Mouse (Mus musculus) heart, embryonic 14.5 days (tissue): ENCODE measurements around the gene Gm5148. TPM values are rescaled to one million over a fixed set of nuclear protein-coding genes. Genes with fewer than 3 reads are reported as not detected.

Source experiments
- ATAC-seq: fragments of 200-750 bp; cut with Nextera tagmentation; 2 replicates; pipeline ENCODE4 v1.8.0; 2017; ENCODE audit warnings: low read depth, moderate TSS enrichment; ENCODE audit not compliant: insufficient number of reproducible peaks, insufficient read depth, low FRiP score
- H3K27ac ChIP-seq, 2 experiments: fragments of 200-500 bp in 1 of 2; fragments of 300-500 bp in 1 of 2; sonication (generic) in 1 of 2; replicated peaks in 1 of 2; 2 replicates each; pipeline ENCODE4 v1.5.1; 2012 to 2014; ENCODE audit warnings: low read depth in 2 of 2, low read length in 2 of 2, control low read depth in 1 of 2, mild to moderate bottlenecking in 1 of 2, mixed read lengths in 1 of 2; ENCODE audit not compliant: control insufficient read depth in 1 of 2, insufficient read depth in 1 of 2
- H3K27me3 ChIP-seq: fragments of 300-500 bp; sonication (generic); 2 replicates; pipeline ENCODE4 v1.6.1; 2014; ENCODE audit warnings: mild to moderate bottlenecking, low read length, control low read depth; ENCODE audit not compliant: control insufficient read depth, insufficient read depth
- H3K36me3 ChIP-seq: fragments of 300-500 bp; sonication (generic); 2 replicates; pipeline ENCODE4 v1.6.1; 2014; ENCODE audit warnings: mild to moderate bottlenecking, control low read depth, low read length, mixed read lengths; ENCODE audit not compliant: control insufficient read depth, insufficient read depth
- H3K4me1 ChIP-seq, 2 experiments: fragments of 200-500 bp in 1 of 2; fragments of 300-500 bp in 1 of 2; sonication (generic) in 1 of 2; 2 replicates each; pipeline ENCODE4 v1.6.1; 2012 to 2014; ENCODE audit warnings: low read length in 2 of 2, control low read depth in 1 of 2, mixed read lengths in 1 of 2; ENCODE audit not compliant: control insufficient read depth in 2 of 2, insufficient read depth in 2 of 2
- H3K4me2 ChIP-seq: fragments of 300-500 bp; sonication (generic); 2 replicates; pipeline ENCODE4 v1.6.1; 2014; ENCODE audit warnings: mild to moderate bottlenecking, low read length
- H3K4me3 ChIP-seq, 2 experiments: fragments of 200-500 bp in 1 of 2; fragments of 300-500 bp in 1 of 2; sonication (generic) in 1 of 2; 2 replicates each; pipeline ENCODE4 v1.5.1; 2012 to 2014; ENCODE audit warnings: low read length in 2 of 2, mild to moderate bottlenecking in 2 of 2, control low read depth in 1 of 2, low read depth in 1 of 2, moderate library complexity in 1 of 2; ENCODE audit not compliant: control insufficient read depth in 1 of 2, insufficient read depth in 1 of 2
- H3K9ac ChIP-seq: fragments of 300-500 bp; sonication (generic); 2 replicates; pipeline ENCODE4 v1.6.1; 2014; ENCODE audit warnings: mild to moderate bottlenecking, low read length
- H3K9me3 ChIP-seq: fragments of 300-500 bp; sonication (generic); 2 replicates; pipeline ENCODE4 v1.6.1; 2016; ENCODE audit warnings: low read length, control low read depth; ENCODE audit not compliant: control insufficient read depth
- WGBS: fragments of 180-500 bp; shearing (Covaris S2); extraction: QIAGEN DNeasy Blood & Tissue Kit; methylation state at CpG from one replicate; pipeline ENCODE4 v1.1.7; 2014; 5-methylcytosine and 5-hydroxymethylcytosine counted together
- polyA plus RNA-seq: library from polyadenylated mRNA; unstranded; fragments of >200 nt; fragmentation: Nextera tagmentation; extraction: Ambion mirVana; gene quantifications from 2 replicates; pipeline ENCODE4 v1.2.1, GENCODE M21; 2014

The Gm5148 gene
- polyA plus RNA-seq, 1 experiment from 2014 or later: 2.7 TPM

GRCm38 (mm10) chr3:37762303-37762702 is 38.0 kb upstream of the Gm5148 start:
- Histone ChIP-seq H3K4me2 (no peak overlapping the region), H3K9me3 (no peaks in the 10 kb centered on the region), H3K36me3 (no peaks in the 10 kb centered on the region), H3K27ac (no peak overlapping the region), H3K4me1 (peaks cover 8 to 12% of the 10 kb centered on the region in 2 experiments; a peak in 3 of 4 replicates), H3K27me3 (no peaks in the 10 kb centered on the region), H3K9ac (no peak overlapping the region), H3K4me3 (no peak overlapping the region)
- no peak for ATAC-seq
- WGBS: 64% methylated on average over 3 of the region's 3 CpGs

DNA sequence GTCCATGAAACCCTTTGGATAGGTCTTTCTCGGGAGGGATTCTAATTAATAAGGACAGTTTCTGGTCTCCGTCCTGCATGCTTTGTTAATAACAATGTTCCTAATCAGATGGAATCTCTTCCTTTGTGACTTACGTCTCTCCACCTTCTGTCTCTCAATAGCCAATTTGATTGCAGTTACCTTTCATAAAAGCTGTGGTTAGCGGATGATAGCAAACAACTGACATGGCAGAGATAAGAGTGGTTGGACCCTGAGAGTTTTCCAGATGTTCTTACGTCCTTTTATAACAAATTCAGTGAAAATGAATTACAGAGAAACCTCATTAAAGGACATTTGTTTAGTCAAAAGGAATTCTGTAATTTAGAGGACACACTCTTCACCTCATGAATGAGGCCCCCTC is 37.5 kb upstream of the Gm5148 start:
- H3K9ac ChIP-seq: no peak overlapping the region
- H3K4me3 ChIP-seq: no peak overlapping the region
- no peaks in the 10 kb centered on the region for H3K36me3 ChIP-seq
- H3K4me1 ChIP-seq: peaks cover 7 to 12% of the 10 kb centered on the region in 2 experiments; a peak in 3 of 4 replicates
- no peak for ATAC-seq
- H3K4me2 ChIP-seq: no peak overlapping the region
- H3K9me3 ChIP-seq: no peaks in the 10 kb centered on the region
- H3K27me3 ChIP-seq: no peaks in the 10 kb centered on the region
- 86% methylated on average over 5 of the region's 5 CpGs for WGBS
- no peak overlapping the region for H3K27ac ChIP-seq

GRCm38 (mm10) chr3:37760866-37761265 is 36.6 kb upstream of the Gm5148 start:
- Histone ChIP-seq H3K36me3 (no peaks in the 10 kb centered on the region), H3K4me2 (no peak overlapping the region), H3K27me3 (no peaks in the 10 kb centered on the region), H3K9me3 (no peaks in the 10 kb centered on the region), H3K9ac (no peak overlapping the region), H3K4me1 (peaks cover 7 to 12% of the 10 kb centered on the region in 2 experiments; a peak in 3 of 4 replicates), H3K4me3 (no peak overlapping the region), H3K27ac (no peak overlapping the region)
- no peak for ATAC-seq
- WGBS: 73% methylated on average over 6 of the region's 6 CpGs

DNA sequence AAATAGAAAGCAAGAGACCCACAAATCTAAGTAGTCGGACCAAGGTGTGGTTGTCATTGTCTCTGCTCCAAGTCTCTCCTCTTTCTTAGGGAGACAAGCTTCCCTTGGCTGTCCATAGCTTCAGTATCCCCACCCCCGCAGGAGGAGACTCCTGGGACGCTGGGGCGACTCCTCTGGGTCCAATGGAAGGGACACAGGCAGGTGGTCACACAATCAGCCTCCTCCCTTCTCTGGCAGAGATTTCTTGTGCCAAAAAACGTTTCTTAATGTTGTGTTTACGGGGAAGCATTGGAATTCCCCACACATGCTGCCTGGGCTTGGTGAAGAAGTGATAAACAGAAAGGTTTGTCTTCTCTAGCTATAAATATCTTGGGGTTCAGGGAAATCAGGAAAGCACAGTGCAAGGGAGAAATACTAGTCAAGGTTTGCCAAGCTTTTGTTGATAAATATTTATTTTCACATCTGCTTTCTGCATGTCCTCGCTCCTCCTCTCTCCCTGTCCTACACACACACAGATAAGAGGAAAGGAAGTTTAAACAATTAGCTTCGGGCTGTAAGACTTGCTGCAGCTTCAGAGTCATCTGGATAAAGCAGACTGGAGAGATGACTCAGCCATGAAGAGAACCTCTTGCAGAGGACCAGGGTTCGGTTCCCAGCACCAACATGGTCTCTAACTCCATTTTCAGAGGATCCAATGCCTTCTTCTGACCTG is 34.5 kb upstream of the Gm5148 start:
- Histone ChIP-seq H3K9me3 (no peaks in the 10 kb centered on the region), H3K36me3 (no peaks in the 10 kb centered on the region), H3K4me2 (peak overlapping the region; percentile 50), H3K4me3 (peak overlapping the region in 1 of 2 experiments; percentile 22; a peak in 2 of 4 replicates), H3K9ac (peak overlapping the region; percentile 50), H3K4me1 (peaks cover 7 to 12% of the 10 kb centered on the region in 2 experiments; a peak in 3 of 4 replicates), H3K27me3 (no peaks in the 10 kb centered on the region), H3K27ac (peak overlapping the region; percentile 2 to 25; a peak in 2 of 4 replicates)
- no peak for ATAC-seq
- WGBS: 40% methylated on average over 9 of the region's 9 CpGs

- WGBS: 3% methylated on average over 12 of the region's 12 CpGs
- H3K4me1 ChIP-seq: peaks cover 7 to 12% of the 10 kb centered on the region in 2 experiments; a peak in 3 of 4 replicates
- H3K27me3 ChIP-seq: no peaks in the 10 kb centered on the region
- no peaks in the 10 kb centered on the region for H3K9me3 ChIP-seq
- H3K4me3 ChIP-seq: peak overlapping the region; percentile 18 to 22
- H3K9ac ChIP-seq: peak overlapping the region; percentile 50
- H3K4me2 ChIP-seq: peak overlapping the region; percentile 50
- peak; percentile 70 for ATAC-seq
- no peaks in the 10 kb centered on the region for H3K36me3 ChIP-seq
- peak overlapping the region; percentile 2 to 14; a peak in 1 of 4 replicates for H3K27ac ChIP-seq
Measured at GRCm38 (mm10) chr3:37758124-37758523, 33.8 kb upstream of the Gm5148 start.

GRCm38 (mm10) chr3:37757613-37758012 is 33.3 kb upstream of the Gm5148 start:
- no peaks in the 10 kb centered on the region for H3K36me3 ChIP-seq
- peak overlapping the region; percentile 50; the same call in 1 of the 2 replicates for H3K9ac ChIP-seq
- WGBS: 41% methylated on average over 4 of the region's 4 CpGs
- no peak overlapping the region for H3K27ac ChIP-seq
- peak overlapping the region; percentile 50 for H3K4me2 ChIP-seq
- H3K9me3 ChIP-seq: no peaks in the 10 kb centered on the region
- H3K27me3 ChIP-seq: no peaks in the 10 kb centered on the region
- H3K4me1 ChIP-seq: peaks cover 7 to 12% of the 10 kb centered on the region in 2 experiments; a peak in 3 of 4 replicates
- no peak overlapping the region for H3K4me3 ChIP-seq
- ATAC-seq: no peak

GRCm38 (mm10) chr3:37756005-37756404 is 31.7 kb upstream of the Gm5148 start:
- Histone ChIP-seq H3K27ac (no peak overlapping the region), H3K27me3 (no peaks in the 10 kb centered on the region), H3K9me3 (no peaks in the 10 kb centered on the region), H3K9ac (no peak overlapping the region), H3K4me2 (no peak overlapping the region), H3K4me1 (peaks cover 7 to 12% of the 10 kb centered on the region in 2 experiments; a peak in 3 of 4 replicates), H3K36me3 (no peaks in the 10 kb centered on the region), H3K4me3 (no peak overlapping the region)
- WGBS: 60% methylated on average over 2 of the region's 2 CpGs
- ATAC-seq: no peak
